Mouse (Mus musculus): ENCODE results near the gene Ptger3. TPM values are rescaled to one million over a fixed set of nuclear protein-coding genes. Genes with fewer than 3 reads are reported as not detected.
A peak's percentile ranks its signal among the peaks of the same experiment; 100 is the strongest.

Ptger3 gene
- polyA plus RNA-seq (2015; fragmentation: Nextera tagmentation; extraction: Ambion mirVana) = 16.8 and 19.0 TPM in 2 replicates

DNA sequence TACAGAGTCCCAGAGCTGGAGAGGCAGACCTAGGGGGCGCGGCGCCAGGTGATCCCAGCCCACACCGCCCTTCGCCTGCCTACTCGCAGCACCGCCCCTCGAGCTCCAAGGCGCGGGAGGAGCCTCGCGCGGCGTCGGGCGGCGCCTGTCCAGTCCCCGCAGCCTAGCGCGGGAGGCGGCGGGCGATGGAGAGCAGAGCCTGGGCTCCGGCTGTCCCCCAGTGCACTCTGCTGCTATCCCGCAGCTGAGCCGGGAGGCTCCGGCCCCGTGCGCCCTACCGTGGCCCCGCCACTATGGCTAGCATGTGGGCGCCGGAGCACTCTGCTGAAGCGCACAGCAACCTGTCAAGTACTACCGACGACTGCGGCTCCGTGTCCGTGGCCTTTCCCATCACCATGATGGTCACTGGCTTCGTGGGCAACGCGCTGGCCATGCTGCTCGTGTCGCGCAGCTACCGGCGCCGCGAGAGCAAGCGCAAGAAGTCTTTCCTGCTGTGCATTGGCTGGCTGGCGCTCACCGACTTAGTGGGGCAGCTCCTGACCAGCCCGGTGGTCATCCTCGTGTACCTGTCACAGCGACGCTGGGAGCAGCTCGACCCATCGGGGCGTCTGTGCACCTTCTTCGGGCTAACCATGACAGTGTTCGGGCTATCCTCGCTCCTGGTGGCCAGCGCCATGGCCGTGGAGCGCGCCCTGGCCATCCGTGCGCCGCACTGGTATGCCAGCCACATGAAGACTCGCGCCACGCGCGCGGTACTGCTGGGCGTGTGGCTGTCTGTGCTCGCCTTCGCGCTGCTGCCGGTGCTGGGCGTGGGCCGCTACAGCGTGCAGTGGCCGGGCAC, at the start of gene Ptger3:
Gene Ptger3, plus strand, starts transcription at position 168 of the 841 bp plus-strand sequence.
- Histone ChIP-seq H3K27ac (no peak within 1 kb of the TSS), H3K27me3 (replicated peaks) (peaks cover 27% of the 10 kb centered on the region), H3K36me3 (no peaks in the 10 kb centered on the region), H3K4me2 (peak within 1 kb of the TSS; percentile 98), H3K9ac (peak within 1 kb of the TSS; percentile 22; the same call in 1 of the 2 replicates), H3K9me3 (no peaks in the 10 kb centered on the region), H3K4me3 (replicated peaks) (peak within 1 kb of the TSS; percentile 51), H3K4me1 (peaks cover 10% of the 10 kb centered on the region; the same call in 1 of the 2 replicates)
- WGBS = 1% methylated on average over 68 of the region's 84 CpGs
- peak; percentile 84 for ATAC-seq (ENCODE audit: insufficient read depth, low FRiP score, low read depth)

DNA sequence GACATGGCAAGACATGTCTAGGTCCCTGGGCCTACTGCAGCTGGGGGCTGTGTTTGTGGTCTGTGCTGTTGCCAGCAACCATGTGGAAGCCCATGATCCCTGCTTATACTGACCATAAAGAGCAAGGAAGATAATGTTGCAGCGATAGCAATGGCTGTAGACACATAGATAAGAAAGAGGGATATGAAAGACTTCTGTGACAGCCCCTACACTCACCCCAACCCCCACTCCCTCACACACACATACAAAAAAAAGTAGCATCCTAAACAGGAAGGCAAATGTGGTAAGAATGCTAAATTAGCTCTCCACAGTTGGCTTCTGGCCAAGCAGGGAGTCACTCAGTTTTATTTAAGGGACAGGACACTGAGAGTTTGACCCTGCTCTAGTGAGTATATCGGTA, 48.7 kb upstream of the Ptger3 start:
- Histone ChIP-seq H3K9ac (no peak overlapping the region), H3K36me3 (no peaks in the 10 kb centered on the region), H3K4me1 (no peaks in the 10 kb centered on the region), H3K4me3 (replicated peaks) (no peak overlapping the region), H3K27me3 (replicated peaks) (0 out of 2 replicates have a peak, but pooled peaks cover 3% of the 10 kb centered on the region), H3K27ac (no peak overlapping the region), H3K9me3 (no peaks in the 10 kb centered on the region), H3K4me2 (no peak overlapping the region)
- WGBS = 52% methylated on average over 2 of the region's 2 CpGs
- no peak for ATAC-seq (ENCODE audit: insufficient read depth, low FRiP score, low read depth)

DNA sequence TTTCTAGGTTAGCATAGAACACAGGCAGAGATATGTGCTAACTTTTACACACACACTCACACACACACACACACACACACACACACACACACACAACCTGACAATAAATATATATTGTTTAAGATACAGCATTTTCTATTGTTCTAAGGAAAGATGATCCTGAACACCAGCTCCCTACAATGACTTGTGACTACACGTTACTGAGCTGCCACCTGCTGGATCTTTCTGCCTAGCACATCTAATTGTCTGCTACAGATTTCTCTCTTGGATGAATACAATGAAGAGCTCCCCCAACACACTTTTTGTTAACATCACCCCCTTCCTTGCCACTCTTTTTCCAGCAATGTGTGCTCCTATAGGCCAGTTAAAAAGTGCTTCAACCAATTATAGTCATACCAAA, 46.3 kb upstream of the Ptger3 start:
- H3K36me3 ChIP-seq = no peaks in the 10 kb centered on the region
- H3K4me3 ChIP-seq (replicated peaks) = no peak overlapping the region
- H3K4me2 ChIP-seq = no peak overlapping the region
- H3K4me1 ChIP-seq = no peaks in the 10 kb centered on the region
- no peaks in the 10 kb centered on the region for H3K9me3 ChIP-seq
- H3K9ac ChIP-seq = no peak overlapping the region
- no peak overlapping the region for H3K27ac ChIP-seq
- WGBS = 0% methylated on average over 1 of the region's 1 CpGs
- H3K27me3 ChIP-seq (replicated peaks) = 0 out of 2 replicates have a peak, but pooled peaks cover 3% of the 10 kb centered on the region
- no peak for ATAC-seq (ENCODE audit: insufficient read depth, low FRiP score, low read depth)

DNA sequence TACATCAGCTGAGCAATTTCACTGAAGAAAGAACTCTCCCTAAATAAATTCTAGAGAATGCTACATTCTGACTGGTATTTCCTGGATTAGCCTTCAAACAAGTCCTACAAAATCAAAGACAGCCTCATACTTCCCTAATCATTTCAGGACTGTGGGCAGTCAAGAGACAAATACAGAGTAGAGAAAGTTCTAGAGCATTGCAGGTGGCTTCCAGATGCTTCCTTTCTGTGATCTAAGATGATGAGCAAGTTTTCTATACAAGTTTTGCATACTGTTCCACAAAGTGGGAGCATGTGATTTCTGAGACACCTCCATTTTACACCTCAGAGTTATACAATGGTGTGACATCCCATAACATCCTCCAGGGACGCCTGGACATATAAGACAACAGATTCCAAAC, 42.9 kb upstream of the Ptger3 start:
- no peaks in the 10 kb centered on the region for H3K9me3 ChIP-seq
- no peaks in the 10 kb centered on the region for H3K36me3 ChIP-seq
- no peaks in the 10 kb centered on the region for H3K4me1 ChIP-seq
- ATAC-seq (ENCODE audit: insufficient read depth, low FRiP score, low read depth) = no peak
- 38% methylated on average over 1 of the region's 1 CpGs for WGBS
- H3K27me3 ChIP-seq (replicated peaks) = 0 out of 2 replicates have a peak, but pooled peaks cover 3% of the 10 kb centered on the region
- H3K4me2 ChIP-seq = no peak overlapping the region
- no peak overlapping the region for H3K27ac ChIP-seq
- H3K9ac ChIP-seq = no peak overlapping the region
- no peak overlapping the region for H3K4me3 ChIP-seq (replicated peaks)

DNA sequence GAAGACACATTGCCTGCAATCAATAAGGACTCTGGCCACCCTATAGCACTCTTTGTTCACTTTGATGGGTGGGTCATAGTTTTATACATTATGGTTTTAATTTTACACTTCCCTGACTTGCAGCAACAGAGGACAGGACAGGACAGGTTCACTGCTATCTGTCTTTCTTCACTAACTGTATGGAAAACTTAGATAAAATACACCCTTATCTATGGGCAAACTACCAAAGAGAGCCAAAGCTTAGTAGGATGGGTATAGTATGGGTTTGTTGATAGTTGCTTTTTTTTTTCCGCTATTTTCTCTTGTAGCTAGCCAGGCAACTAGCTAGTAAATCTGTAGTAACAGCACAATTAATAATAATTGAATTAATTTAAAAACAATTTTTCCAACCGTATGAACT, 35.1 kb upstream of the Ptger3 start:
- WGBS = 82% methylated on average over 2 of the region's 2 CpGs
- peaks cover 21% of the 10 kb centered on the region for H3K27me3 ChIP-seq (replicated peaks)

DNA sequence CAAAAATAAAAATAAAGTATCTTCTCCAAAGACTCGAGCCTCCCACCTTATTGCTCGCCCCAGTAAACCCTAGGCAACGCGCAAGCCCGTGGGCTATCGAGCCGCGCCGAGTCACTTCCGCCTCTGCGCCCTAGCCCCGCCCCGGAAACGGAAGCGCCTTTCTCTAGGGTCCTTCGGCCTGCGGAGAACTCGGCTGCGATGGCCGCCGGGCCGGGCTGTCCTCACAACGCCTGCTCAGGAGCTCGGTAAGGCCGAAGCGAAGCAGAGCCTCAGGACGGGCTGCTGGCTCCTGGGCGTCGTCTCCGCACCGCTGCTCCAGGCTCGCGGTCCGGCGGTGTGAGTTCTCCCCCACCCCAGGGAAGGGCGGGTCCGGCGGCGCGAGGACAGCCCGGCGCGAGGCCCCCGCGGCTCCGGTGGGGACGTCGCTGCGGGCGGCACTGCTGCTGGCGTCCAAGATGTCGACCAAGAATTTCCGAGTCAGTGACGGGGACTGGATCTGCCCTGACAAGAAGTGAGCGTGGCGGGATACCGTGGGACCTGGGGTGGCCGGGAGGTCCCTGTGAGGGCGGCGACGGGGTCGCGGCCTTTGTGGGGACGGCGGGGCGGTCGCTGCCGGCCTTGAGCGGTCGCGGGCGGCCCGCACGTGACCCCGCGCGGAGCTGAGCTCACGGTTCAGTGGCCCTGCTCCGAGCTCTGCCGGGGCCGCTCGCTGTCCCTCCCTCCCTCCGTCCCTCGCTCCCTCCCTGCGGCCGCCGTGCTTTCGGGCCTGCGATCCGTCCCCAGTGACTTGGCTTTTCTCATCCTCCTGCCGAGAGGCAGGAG, 32.5 kb upstream of the Ptger3 start, which contains the start of gene Zranb2:
Gene Zranb2, plus strand, starts transcription at position 197 of the 822 bp plus-strand sequence.
- peak within 1 kb of the TSS; percentile 62 for H3K4me2 ChIP-seq
- no peaks in the 10 kb centered on the region for H3K9me3 ChIP-seq
- H3K4me3 ChIP-seq (replicated peaks) = peak within 1 kb of the TSS; percentile 84
- H3K27ac ChIP-seq = peak within 1 kb of the TSS; percentile 86
- ATAC-seq (ENCODE audit: insufficient read depth, low FRiP score, low read depth) = peak; percentile 92
- 0 out of 2 replicates have a peak, but pooled peaks cover 4% of the 10 kb centered on the region for H3K36me3 ChIP-seq
- peak within 1 kb of the TSS; percentile 71 for H3K9ac ChIP-seq
- H3K4me1 ChIP-seq = 0 out of 2 replicates have a peak, but pooled peaks cover 4% of the 10 kb centered on the region
- WGBS = under 1% methylated on average over 89 of the region's 91 CpGs
- H3K27me3 ChIP-seq (replicated peaks) = peaks cover 21% of the 10 kb centered on the region

More for the DNA sequence above, 35.1 kb upstream of the Ptger3 start:
- H3K4me3 ChIP-seq (replicated peaks) = no peak overlapping the region
- no peaks in the 10 kb centered on the region for H3K36me3 ChIP-seq
- ATAC-seq (ENCODE audit: insufficient read depth, low FRiP score, low read depth) = no peak
- no peak overlapping the region for H3K9ac ChIP-seq
- no peak overlapping the region for H3K4me2 ChIP-seq
- H3K27ac ChIP-seq = no peak overlapping the region
- H3K4me1 ChIP-seq = 0 out of 2 replicates have a peak, but pooled peaks cover 4% of the 10 kb centered on the region
- H3K9me3 ChIP-seq = no peaks in the 10 kb centered on the region

DNA sequence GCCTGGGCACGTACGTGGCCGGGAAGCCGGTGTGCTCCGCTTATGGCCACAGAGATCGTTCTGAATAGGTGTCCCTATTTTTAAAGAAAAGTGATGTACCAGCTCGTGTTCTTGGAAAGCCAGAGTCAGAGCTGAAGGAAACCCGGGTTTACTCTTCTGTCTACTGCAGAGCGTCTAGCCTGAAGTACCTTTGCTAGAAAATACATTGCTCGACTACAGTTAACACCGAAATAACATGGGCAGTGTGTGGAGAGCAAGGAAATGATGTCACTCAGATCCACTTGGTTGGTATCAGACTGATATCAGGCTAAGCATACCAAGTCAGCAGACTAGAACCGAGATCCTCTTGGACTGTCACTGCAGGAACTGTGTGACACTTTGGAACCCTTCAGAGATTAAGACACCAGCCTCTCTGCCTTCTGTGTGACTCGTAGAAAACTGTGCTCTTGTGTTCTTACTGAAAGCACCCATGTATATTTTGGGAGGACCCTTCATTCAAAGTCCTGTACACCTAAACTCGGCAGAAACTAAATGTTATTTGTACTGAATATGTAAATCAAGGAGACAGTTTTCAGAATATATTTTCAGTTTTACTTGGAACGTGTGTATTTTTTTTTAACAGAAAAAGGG, 31.8 kb upstream of the Ptger3 start:
- Histone ChIP-seq H3K4me1 (0 out of 2 replicates have a peak, but pooled peaks cover 4% of the 10 kb centered on the region), H3K4me3 (replicated peaks) (peak overlapping the region; percentile 84), H3K4me2 (peak overlapping the region; percentile 62), H3K27me3 (replicated peaks) (peaks cover 17% of the 10 kb centered on the region), H3K9ac (peak overlapping the region; percentile 71), H3K27ac (peak overlapping the region; percentile 86), H3K36me3 (0 out of 2 replicates have a peak, but pooled peaks cover 10% of the 10 kb centered on the region), H3K9me3 (no peaks in the 10 kb centered on the region)
- ATAC-seq (ENCODE audit: insufficient read depth, low FRiP score, low read depth) = peak; percentile 41; the same call in 1 of the 2 replicates
- 2% methylated on average over 15 of the region's 15 CpGs for WGBS

DNA sequence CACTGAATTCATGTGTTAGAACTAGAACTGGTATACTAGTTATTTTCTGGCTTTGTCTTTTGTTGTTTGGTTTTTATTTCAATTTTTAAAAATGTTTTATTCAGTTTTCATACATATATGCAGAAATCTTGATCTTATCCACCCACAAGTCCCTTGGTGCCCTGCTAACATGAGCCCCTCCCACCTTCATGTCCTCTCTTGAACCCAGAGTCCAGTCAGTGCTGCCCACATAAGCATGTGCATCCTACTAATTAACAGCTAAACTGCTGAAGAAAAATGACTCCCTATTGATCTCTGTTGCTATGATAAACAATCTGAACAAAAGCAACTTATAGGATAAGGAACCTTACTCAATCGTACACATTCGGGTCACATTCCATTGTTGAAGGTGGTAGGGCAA, 17.4 kb upstream of the Ptger3 start:
- no peak overlapping the region for H3K4me2 ChIP-seq
- no peak overlapping the region for H3K27ac ChIP-seq
- H3K36me3 ChIP-seq = peaks cover 18% of the 10 kb centered on the region; the same call in 1 of the 2 replicates
- no peaks in the 10 kb centered on the region for H3K27me3 ChIP-seq (replicated peaks)
- H3K9ac ChIP-seq = no peak overlapping the region
- 92% methylated on average over 2 of the region's 2 CpGs for WGBS
- no peak for ATAC-seq (ENCODE audit: insufficient read depth, low FRiP score, low read depth)
- H3K4me1 ChIP-seq = no peaks in the 10 kb centered on the region
- no peaks in the 10 kb centered on the region for H3K9me3 ChIP-seq
- no peak overlapping the region for H3K4me3 ChIP-seq (replicated peaks)

DNA sequence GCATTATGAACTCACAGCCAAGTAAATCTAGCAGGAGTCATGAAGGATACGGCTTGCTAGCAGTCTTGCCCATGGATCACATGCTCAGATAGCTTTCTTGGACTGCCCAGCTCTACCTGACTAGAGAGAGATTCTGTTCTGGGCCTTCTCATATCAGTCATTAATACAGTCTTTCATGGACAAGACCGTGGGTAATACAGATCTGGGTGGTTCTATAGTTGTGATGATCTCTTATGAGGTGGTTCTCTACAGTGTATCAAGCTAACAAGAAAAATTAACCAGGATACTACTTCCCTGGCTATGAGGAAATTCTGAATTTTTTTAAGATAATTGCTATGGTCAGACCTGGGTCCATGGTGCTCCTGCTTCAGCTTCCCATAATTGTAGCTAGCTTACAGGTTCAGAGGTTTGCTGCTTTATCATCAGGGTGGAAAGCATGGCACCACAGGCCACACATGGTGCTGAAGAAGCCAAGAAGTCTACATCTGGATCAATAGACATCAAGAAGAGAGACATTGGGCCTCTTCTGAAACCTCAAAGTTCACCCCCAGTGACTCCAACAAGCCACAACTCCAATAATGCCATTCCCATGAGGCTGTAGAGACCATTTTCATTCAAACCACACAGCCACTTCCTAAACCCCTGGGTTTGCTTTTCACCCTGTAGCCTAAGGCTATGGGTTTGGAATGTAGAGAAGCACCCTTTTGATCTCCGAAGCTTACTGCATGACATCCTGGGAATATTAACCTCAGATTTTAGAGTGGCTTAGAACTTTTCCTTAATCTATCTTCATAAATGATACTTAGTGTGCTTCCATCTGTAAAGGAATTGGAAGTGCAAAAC, 16.7 kb upstream of the Ptger3 start:
- no peaks in the 10 kb centered on the region for H3K27me3 ChIP-seq (replicated peaks)
- peaks cover 14% of the 10 kb centered on the region; the same call in 1 of the 2 replicates for H3K36me3 ChIP-seq
- ATAC-seq (ENCODE audit: insufficient read depth, low FRiP score, low read depth) = no peak; the same call in 1 of the 2 replicates
- no peak overlapping the region for H3K4me3 ChIP-seq (replicated peaks)
- no peak overlapping the region for H3K4me2 ChIP-seq
- H3K9me3 ChIP-seq = no peaks in the 10 kb centered on the region
- H3K27ac ChIP-seq = no peak overlapping the region
- H3K9ac ChIP-seq = no peak overlapping the region
- no peaks in the 10 kb centered on the region for H3K4me1 ChIP-seq
- WGBS = 94% methylated on average over 3 of the region's 3 CpGs

DNA sequence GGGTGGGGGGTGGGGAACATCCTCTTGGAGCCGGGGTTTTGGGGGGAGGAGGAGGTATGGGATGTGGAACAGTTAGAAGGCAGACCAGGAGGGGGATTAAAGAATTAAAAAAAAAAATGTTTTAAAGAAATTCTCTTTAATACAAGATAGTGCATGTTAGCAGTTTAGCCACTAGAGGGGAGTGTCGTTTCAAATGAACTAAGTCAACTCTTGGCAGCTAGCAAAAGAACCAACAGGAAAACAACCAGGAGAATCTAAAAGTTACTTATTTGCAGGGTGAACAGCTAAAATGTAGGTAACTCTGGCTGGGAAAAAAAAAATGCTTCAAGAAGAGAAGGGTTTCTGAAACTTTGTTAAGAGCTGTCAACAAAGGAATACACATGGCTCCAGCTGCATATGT, 1.5 kb upstream of the Ptger3 start:
- Histone ChIP-seq H3K4me1 (peaks cover 10% of the 10 kb centered on the region; the same call in 1 of the 2 replicates), H3K27ac (no peak overlapping the region), H3K4me3 (replicated peaks) (no peak overlapping the region), H3K9me3 (no peaks in the 10 kb centered on the region), H3K36me3 (no peaks in the 10 kb centered on the region), H3K9ac (no peak overlapping the region), H3K27me3 (replicated peaks) (peaks cover 27% of the 10 kb centered on the region), H3K4me2 (no peak overlapping the region)
- 1% methylated on average over 2 of the region's 2 CpGs for WGBS
- no peak for ATAC-seq (ENCODE audit: insufficient read depth, low FRiP score, low read depth)

All from stomach, embryonic 15.5 days (tissue).